13 mouse cellular contexts compared by ENCODE assay signal in genomic region chr9:116134488-116134887, GRCm38 (mm10). TPM values are rescaled to one million over a fixed set of nuclear protein-coding genes. Genes with fewer than 3 reads are reported as not detected.
DNase-seq lines count a peak whose midpoint lies in the region; ATAC-seq and TF ChIP-seq lines count a peak whose summit lies in the region.
"Had no signal": no experiment of that assay in that cellular context is flagged by ENCODE, and none has a peak within 500 bp of the region (broad histone marks: within the 10 kb centered on the region; RNA-seq: fewer than 3 reads in every experiment).

No protein-coding gene starts in this region.

- no peaks in the 10 kb centered on the region for H3K9me3 ChIP-seq in liver, embryonic 14.5 days (ENCODE audit: control insufficient read depth, low read length)
- no peaks in the 10 kb centered on the region for H3K9me3 ChIP-seq in liver, embryonic 11.5 days (ENCODE audit: control insufficient read depth, low read length)
- H3K9me3 ChIP-seq: limb, embryonic 15.5 days; neural tube, embryonic 12.5 days had no signal

- no peak for TF ChIP-seq EP300 in liver, embryonic 14.5 days (IDR thresholded peaks at IDR 0.05; ENCODE audit: low read depth)

- no peak for ATAC-seq in liver, embryonic 14.5 days (ENCODE audit: insufficient read depth)
- no peak for ATAC-seq in liver, embryonic 11.5 days (replicated peaks; ENCODE audit: low FRiP score)
- ATAC-seq in CD4-positive, CD25-positive, alpha-beta regulatory T cell, adult 4 months = peak; percentile 46
- ATAC-seq: hindbrain, embryonic 16.5 days had no signal

- H3K27me3 ChIP-seq in liver, embryonic 14.5 days (ENCODE audit: control insufficient read depth, insufficient read depth, low read length) = no peaks in the 10 kb centered on the region
- no peaks in the 10 kb centered on the region for H3K27me3 ChIP-seq in liver, embryonic 11.5 days (replicated peaks; ENCODE audit: control insufficient read depth, insufficient read depth, low read length)
- H3K27me3 ChIP-seq: limb, embryonic 15.5 days; neural tube, embryonic 12.5 days had no signal

- H3K4me2 ChIP-seq in liver, embryonic 14.5 days (ENCODE audit: low read depth) = no peak overlapping the region
- no peak overlapping the region for H3K4me2 ChIP-seq in liver, embryonic 11.5 days
- H3K4me2 ChIP-seq: limb, embryonic 15.5 days; neural tube, embryonic 12.5 days had no signal

- no peak for DNase-seq in liver, embryonic 14.5 days (ENCODE audit: low read depth in 3 of 3, low spot score in 3 of 3)
- DNase-seq in liver, embryonic 11.5 days (ENCODE audit: low spot score) = no peak
- peak; percentile 30 for DNase-seq in A20 (ENCODE audit: low read depth, low spot score)
- peak; percentile 48 for DNase-seq in induced T-regulatory cell, adult 2 months (ENCODE audit: low read depth)
- no peak for DNase-seq in right cerebral cortex, postnatal 14 days
- DNase-seq in yolk sac, embryonic 10.5 days (ENCODE audit: low spot score) = no peak
- DNase-seq: adrenal gland, postnatal 14 days; cerebellum, adult 11-12 months; kidney, postnatal 14 days had no signal

- no peaks in the 10 kb centered on the region for H3K36me3 ChIP-seq in liver, embryonic 14.5 days (replicated peaks; ENCODE audit: control insufficient read depth, insufficient read depth, low read depth)
- H3K36me3 ChIP-seq in liver, embryonic 11.5 days (ENCODE audit: control insufficient read depth, insufficient read depth, low read length) = no peaks in the 10 kb centered on the region
- H3K36me3 ChIP-seq: neural tube, embryonic 12.5 days had no signal

- no peak overlapping the region for H3K9ac ChIP-seq in liver, embryonic 14.5 days (replicated peaks)
- H3K9ac ChIP-seq in liver, embryonic 11.5 days (ENCODE audit: low read depth, low read length) = no peak overlapping the region
- H3K9ac ChIP-seq: limb, embryonic 15.5 days; neural tube, embryonic 12.5 days had no signal

- H3K27ac ChIP-seq in liver, embryonic 14.5 days = no peak overlapping the region
- H3K27ac ChIP-seq in liver, embryonic 11.5 days (ENCODE audit: low read depth, low read length) = no peak overlapping the region
- H3K27ac ChIP-seq: limb, embryonic 15.5 days; neural tube, embryonic 12.5 days had no signal

- 63% methylated on average over 2 of the region's 2 CpGs for whole genome bisulfite sequencing in liver, embryonic 14.5 days (ENCODE audit: insufficient replicate concordance)
- WGBS in liver, embryonic 11.5 days = 81% methylated on average over 2 of the region's 2 CpGs

- no peak overlapping the region for H3K4me3 ChIP-seq in liver, embryonic 14.5 days (ENCODE audit: insufficient read depth in 1 of 2, low read depth in 2 of 2, low read length in 2 of 2)
- H3K4me3 ChIP-seq in liver, embryonic 11.5 days (ENCODE audit: low read depth, low read length) = no peak overlapping the region
- H3K4me3 ChIP-seq: limb, embryonic 15.5 days; neural tube, embryonic 12.5 days had no signal

- H3K4me1 ChIP-seq in liver, embryonic 14.5 days (replicated peaks; ENCODE audit: control insufficient read depth in 2 of 2, insufficient read depth in 2 of 2, low read length in 1 of 2) = peaks cover 0 to 20% of the 10 kb centered on the region in 2 experiments; a peak in 2 of 4 replicates
- H3K4me1 ChIP-seq in liver, embryonic 11.5 days (replicated peaks; ENCODE audit: control insufficient read depth, insufficient read depth, low read length) = no peaks in the 10 kb centered on the region; the same call in 1 of the 2 replicates

- TF ChIP-seq CTCF in liver, embryonic 14.5 days (IDR thresholded peaks at IDR 0.05; ENCODE audit: low read depth) = peak; percentile 22; the same call in 1 of the 2 replicates

RNA-seq across cellular contexts. Expression of gene Tgfbr2, which starts 40.7 kb away (rescaled TPM):
- polyA plus RNA-seq in liver, embryonic 14.5 days (2012; rRNA removed) = 2.6 and 3.2 TPM in 2 replicates
- 4.2 and 4.8 TPM in 2 replicates for polyA plus RNA-seq in liver, embryonic 14.5 days (2014; fragmentation: Nextera tagmentation; extraction: Ambion mirVana)
- polyA plus RNA-seq in liver, embryonic 11.5 days (2014; fragmentation: Nextera tagmentation; extraction: Ambion mirVana) = 9.5 and 10.5 TPM in 2 replicates
- 10 to 100 TPM; 24.3 to 26.3 TPM for polyA plus RNA-seq in CD4-positive, CD25-positive, alpha-beta regulatory T cell, adult 4 months (2017; shearing (Covaris generic))

Comparison
In these comparisons a context has a peak if more than half of its experiments do, and no peak if none do; other contexts are left out.
1. DNase-seq: peak in A20 (single experiment) and induced T-regulatory cell, adult 2 months (single experiment); none in liver, embryonic 14.5 days (0 of 3), liver, embryonic 11.5 days (single experiment), right cerebral cortex, postnatal 14 days (single experiment) and yolk sac, embryonic 10.5 days (single experiment).